8 mouse cellular contexts compared by ENCODE assay signal in genomic region chr3:9629951-9630350, GRCm38 (mm10). TPM values are rescaled to one million over a fixed set of nuclear protein-coding genes. Genes with fewer than 3 reads are reported as not detected.
DNase-seq lines count a peak whose midpoint lies in the region; ATAC-seq and TF ChIP-seq lines count a peak whose summit lies in the region.

No protein-coding gene starts in this region.

- no peak for TF ChIP-seq POLR2A in kidney, adult 2 months (IDR thresholded peaks at IDR 0.05; ENCODE audit: low read depth, low read length)

- H3K27me3 ChIP-seq in kidney, adult 2 months (replicated peaks; ENCODE audit: control insufficient read depth, insufficient read depth, low read length) = no peaks in the 10 kb centered on the region
- no peaks in the 10 kb centered on the region for H3K27me3 ChIP-seq in limb, embryonic 11.5 days (ENCODE audit: control insufficient read depth, insufficient read depth, low read length)
- H3K27me3 ChIP-seq in midbrain, embryonic 14.5 days (ENCODE audit: control insufficient read depth, insufficient read depth, low read length) = no peaks in the 10 kb centered on the region

- H3K27ac ChIP-seq in kidney, adult 2 months (ENCODE audit: insufficient read depth, low read depth, low read length) = no peak overlapping the region
- H3K27ac ChIP-seq in limb, embryonic 11.5 days (replicated peaks; ENCODE audit: low read depth, low read length) = no peak overlapping the region
- no peak overlapping the region for H3K27ac ChIP-seq in midbrain, embryonic 14.5 days (replicated peaks; ENCODE audit: low read depth, low read length)

- no peaks in the 10 kb centered on the region for H3K9me3 ChIP-seq in limb, embryonic 11.5 days (ENCODE audit: control insufficient read depth, low read length)
- no peaks in the 10 kb centered on the region for H3K9me3 ChIP-seq in midbrain, embryonic 14.5 days (ENCODE audit: control insufficient read depth, low read length)

- 6% methylated on average over 17 of the region's 17 CpGs for WGBS in kidney, adult 2 months
- 26% methylated on average over 17 of the region's 17 CpGs for WGBS in limb, embryonic 11.5 days
- WGBS in midbrain, embryonic 14.5 days = 17% methylated on average over 17 of the region's 17 CpGs

- no peaks in the 10 kb centered on the region for H3K4me1 ChIP-seq in kidney, adult 2 months (ENCODE audit: control insufficient read depth, insufficient read depth, low read length)
- no peaks in the 10 kb centered on the region for H3K4me1 ChIP-seq in limb, embryonic 11.5 days (ENCODE audit: control insufficient read depth, insufficient read depth, low read length)
- no peaks in the 10 kb centered on the region for H3K4me1 ChIP-seq in midbrain, embryonic 14.5 days (ENCODE audit: control insufficient read depth, insufficient read depth, low read length)

- peak overlapping the region; percentile 21; the same call in 1 of the 2 replicates for H3K4me2 ChIP-seq in limb, embryonic 11.5 days (ENCODE audit: low read depth, severe bottlenecking)
- H3K4me2 ChIP-seq in midbrain, embryonic 14.5 days (ENCODE audit: low read length) = peak overlapping the region; percentile 45

- H3K4me3 ChIP-seq in kidney, adult 2 months (ENCODE audit: insufficient read depth, low read depth, low read length) = no peak overlapping the region; the same call in 1 of the 2 replicates
- H3K4me3 ChIP-seq in limb, embryonic 11.5 days (ENCODE audit: low read depth, low read length) = no peak overlapping the region
- no peak overlapping the region for H3K4me3 ChIP-seq in midbrain, embryonic 14.5 days (replicated peaks; ENCODE audit: low read depth, low read length)

- TF ChIP-seq CTCF in kidney, adult 2 months (conservative IDR thresholded peaks at IDR 0.05; ENCODE audit: insufficient read depth, insufficient read length, low read depth, low read length) = no peak

- H3K9ac ChIP-seq in limb, embryonic 11.5 days (ENCODE audit: low read length) = peak overlapping the region; percentile 38
- H3K9ac ChIP-seq in midbrain, embryonic 14.5 days (replicated peaks; ENCODE audit: low read length) = peak overlapping the region; percentile 9; the same call in 1 of the 2 replicates

- no peak for ATAC-seq in limb, embryonic 11.5 days (ENCODE audit: insufficient number of reproducible peaks, low FRiP score, low TSS enrichment, low read depth)
- ATAC-seq in midbrain, embryonic 14.5 days (ENCODE audit: low FRiP score, low TSS enrichment) = no peak

- peak; percentile 39 for DNase-seq in adrenal gland, postnatal 14 days
- no peak for DNase-seq in adrenal gland, adult 18-20 months (ENCODE audit: low spot score in 2 of 2)
- DNase-seq in embryo, embryonic 11 days = peak; percentile 60
- DNase-seq in heart, adult 9 months (ENCODE audit: low spot score in 2 of 2) = peak; percentile 13 to 14
- DNase-seq in kidney, adult 2 months = peak; percentile 60
- DNase-seq in limb, embryonic 11.5 days (ENCODE audit: low spot score) = peak; percentile 61
- DNase-seq in midbrain, embryonic 14.5 days = peak; percentile 65
- DNase-seq in thymus, postnatal 4 days = peak; percentile 55

- H3K36me3 ChIP-seq in kidney, adult 2 months (ENCODE audit: control insufficient read depth, insufficient read depth, low read length) = no peaks in the 10 kb centered on the region
- H3K36me3 ChIP-seq in limb, embryonic 11.5 days (ENCODE audit: control insufficient read depth, insufficient read depth, low read length) = no peaks in the 10 kb centered on the region
- H3K36me3 ChIP-seq in midbrain, embryonic 14.5 days (ENCODE audit: control insufficient read depth, insufficient read depth, low read length) = no peaks in the 10 kb centered on the region

RNA-seq across cellular contexts. Expression of gene Zfp704, which starts 20.1 kb away (rescaled TPM):
- total RNA-seq in adrenal gland, postnatal 14 days (2021) = 14.6 and 15.1 TPM in 2 replicates
- 10 to 100 TPM; 10.6 to 12.5 TPM for total RNA-seq in adrenal gland, adult 18-20 months (2021)
- 11.3 and 12.4 TPM in 2 replicates for polyA plus RNA-seq in kidney, adult 2 months (2012; rRNA removed)
- polyA plus RNA-seq in limb, embryonic 11.5 days (2014; fragmentation: Nextera tagmentation; extraction: Ambion mirVana) = 10.0 and 10.2 TPM in 2 replicates
- 14.8 and 14.9 TPM in 2 replicates for polyA plus RNA-seq in midbrain, embryonic 14.5 days (2014; fragmentation: Nextera tagmentation; extraction: Ambion mirVana)

Comparison
In these comparisons a context has a peak if more than half of its experiments do, and no peak if none do; other contexts are left out.
1. DNase-seq: peak in adrenal gland, postnatal 14 days (single experiment), embryo, embryonic 11 days (single experiment), heart, adult 9 months (2 of 2), kidney, adult 2 months (single experiment), limb, embryonic 11.5 days (single experiment), midbrain, embryonic 14.5 days (single experiment) and thymus, postnatal 4 days (single experiment); none in adrenal gland, adult 18-20 months (0 of 2).